Mouse (Mus musculus) ES-E14 (cell line): ENCODE measurements around the gene Narf.

Source experiments
- MAFK ChIP-seq: IDR thresholded peaks from 2 replicates; pipeline ENCODE4 v1.6.1; 2014; ENCODE audit warnings: mild to moderate bottlenecking, low read depth, low read length, inconsistent platforms; ENCODE audit not compliant: insufficient read depth
- ZC3H11A ChIP-seq: IDR thresholded peaks from 2 replicates; pipeline ENCODE4 v1.6.1; 2012; ENCODE audit warnings: low read depth, mild to moderate bottlenecking, inconsistent platforms, low read length, borderline replicate concordance

- TF ChIP-seq MAFK (no peak), ZC3H11A (no peak)
Observed at GRCm38 (mm10) chr11:121298493-121298892, 61.4 kb downstream of the Narf start.
